In genomic region chr11:116671112-116671844, GRCm38 (mm10) we compare ENCODE assay signal across 8 mouse cellular contexts. TPM values are rescaled to one million over a fixed set of nuclear protein-coding genes. Genes with fewer than 3 reads are reported as not detected.
DNase-seq lines count a peak whose midpoint lies in the region; ATAC-seq and TF ChIP-seq lines count a peak whose summit lies in the region.

No protein-coding gene starts in this region.

- peak; percentile 80; the same call in 1 of the 2 replicates for TF ChIP-seq POLR2A in lung, adult 2 months (IDR thresholded peaks at IDR 0.05; ENCODE audit: borderline replicate concordance, extremely low read depth, low read depth, low read length)

- intact Hi-C loops in heart, postnatal 25 days (cut with DNase I) = loop anchor here (1.0 to 10.0 kb wide), 2 partner anchors 28 to 134 kb away; no protein-coding TSS in a partner anchor

- H3K27ac ChIP-seq in forebrain, embryonic 14.5 days (ENCODE audit: low read depth, low read length) = no peak overlapping the region

- peak; percentile 94 for ATAC-seq in forebrain, embryonic 14.5 days
- peak; percentile 91 for ATAC-seq in neutrophil, adult 5-6 weeks (ENCODE audit: extremely low read depth, insufficient number of reproducible peaks, low FRiP score, poor library complexity, severe bottlenecking)

- DNase-seq in ES-CJ7 (ENCODE audit: low read depth, low spot score) = peak; percentile 100
- DNase-seq in cerebellum, adult 11 months = peak; percentile 96
- DNase-seq in forebrain, embryonic 14.5 days (ENCODE audit: low spot score) = peak; percentile 99
- peak; percentile 93 for DNase-seq in heart, postnatal 25 days (ENCODE audit: low spot score)
- peak; percentile 94 to 98 for DNase-seq in layer of hippocampus, adult 18-20 months (ENCODE audit: low spot score in 2 of 2)
- DNase-seq in lung, adult 2 months = peak; percentile 98
- DNase-seq in thymus, adult 18-20 months = peak; percentile 93 to 98

- H3K9ac ChIP-seq in forebrain, embryonic 14.5 days (ENCODE audit: low read length) = peak overlapping the region; percentile 83

- peaks cover 35% of the 10 kb centered on the region for H3K36me3 ChIP-seq in forebrain, embryonic 14.5 days (ENCODE audit: control insufficient read depth, insufficient read depth, low read length)

- no peaks in the 10 kb centered on the region for H3K27me3 ChIP-seq in forebrain, embryonic 14.5 days (replicated peaks; ENCODE audit: control insufficient read depth, insufficient read depth, low read length)

- H3K4me2 ChIP-seq in forebrain, embryonic 14.5 days (ENCODE audit: low read length) = peak overlapping the region; percentile 66

- peaks cover 9% of the 10 kb centered on the region for H3K4me1 ChIP-seq in forebrain, embryonic 14.5 days (ENCODE audit: control insufficient read depth, insufficient read depth, low read length)
- peaks cover 5% of the 10 kb centered on the region for H3K4me1 ChIP-seq in lung, adult 2 months (ENCODE audit: control insufficient read depth, insufficient read depth, low read length)

- peak; percentile 71 for TF ChIP-seq CTCF in lung, adult 2 months (IDR thresholded peaks at IDR 0.05; ENCODE audit: insufficient read depth, low read length)

- WGBS in forebrain, embryonic 14.5 days = 1% methylated on average over 45 of the region's 45 CpGs
- under 1% methylated on average over 45 of the region's 45 CpGs for WGBS in lung, adult 2 months

- peak overlapping the region; percentile 71 for H3K4me3 ChIP-seq in forebrain, embryonic 14.5 days (ENCODE audit: low read depth, low read length)
- peak overlapping the region; percentile 80 for H3K4me3 ChIP-seq in lung, adult 2 months (replicated peaks; ENCODE audit: extremely low read depth, low read depth, low read length)

- H3K9me3 ChIP-seq in forebrain, embryonic 14.5 days (replicated peaks; ENCODE audit: control insufficient read depth, low read length) = no peaks in the 10 kb centered on the region

RNA-seq across cellular contexts. Expression of gene Cygb, which starts 17.2 kb away (rescaled TPM):
- polyA plus RNA-seq in forebrain, embryonic 14.5 days (2014; fragmentation: Nextera tagmentation; extraction: Ambion mirVana) = 14.7 and 15.4 TPM in 2 replicates
- 10 to 100 TPM; 34.8 to 49.8 TPM for total RNA-seq in heart, postnatal 25 days (2021)
- 10 to 100 TPM; 71.3 to 80.7 TPM for total RNA-seq in layer of hippocampus, adult 18-20 months (2021)
- polyA plus RNA-seq in lung, adult 2 months (2012; rRNA removed) = 33.6 and 41.2 TPM in 2 replicates
- 0.49 and 0.58 TPM in 2 replicates for total RNA-seq in neutrophil, adult 5-6 weeks (2017)

RNA-seq across cellular contexts. Expression of gene Prcd, which starts 17.9 kb away (rescaled TPM):
- 1.4 and 1.7 TPM in 2 replicates for polyA plus RNA-seq in forebrain, embryonic 14.5 days (2014; fragmentation: Nextera tagmentation; extraction: Ambion mirVana)
- total RNA-seq in heart, postnatal 25 days (2021) = 1 to 10 TPM; 1.0 to 1.6 TPM
- 1 to 10 TPM; 5.6 to 5.8 TPM for total RNA-seq in layer of hippocampus, adult 18-20 months (2021)
- polyA plus RNA-seq in lung, adult 2 months (2012; rRNA removed) = 2.8 and 5.6 TPM in 2 replicates
- not detected in 2 replicates for total RNA-seq in neutrophil, adult 5-6 weeks (2017)

RNA-seq across cellular contexts. Expression of gene Rhbdf2, which starts 44.5 kb away (rescaled TPM):
- 0.61 TPM in 2 replicates for polyA plus RNA-seq in forebrain, embryonic 14.5 days (2014; fragmentation: Nextera tagmentation; extraction: Ambion mirVana)
- 10 to 100 TPM; 10.6 to 12.8 TPM for total RNA-seq in heart, postnatal 25 days (2021)
- total RNA-seq in layer of hippocampus, adult 18-20 months (2021) = 1 to 10 TPM; 1.1 to 1.3 TPM
- 82.2 and 87.8 TPM in 2 replicates for polyA plus RNA-seq in lung, adult 2 months (2012; rRNA removed)
- 55.6 and 69.0 TPM in 2 replicates for total RNA-seq in neutrophil, adult 5-6 weeks (2017)

Comparison
In these comparisons a context has a peak if more than half of its experiments do, and no peak if none do; other contexts are left out.
1. RNA of gene Cygb, which starts 17.2 kb away (total RNA-seq): 71.3 to 80.7 TPM in layer of hippocampus, adult 18-20 months and 34.8 to 49.8 TPM in heart, postnatal 25 days; 0.49 to 0.58 TPM in neutrophil, adult 5-6 weeks; every median in the first group is over 10 times any median in the second.
2. RNA of gene Rhbdf2, which starts 44.5 kb away (total RNA-seq): 55.6 to 69.0 TPM in neutrophil, adult 5-6 weeks and 10.6 to 12.8 TPM in heart, postnatal 25 days; 1.1 to 1.3 TPM in layer of hippocampus, adult 18-20 months; every median in the first group is over 4 times any median in the second.
3. Peak in every context shown above with its lines, with median percentiles within 50 percentile points of each other: DNase-seq.